Mouse (Mus musculus) c-Kit-negative CD71-positive TER-119-positive erythroid progenitor cells, embryonic 14.5 days (primary cell): ENCODE measurements around the gene Ppp1r18.

Source experiments
- DNase-seq: peaks from one replicate; pipeline ENCODE4 v3.0.0-alpha.2; 2013; ENCODE audit warnings: low read depth, low spot score

Ppp1r18 gene

DNA sequence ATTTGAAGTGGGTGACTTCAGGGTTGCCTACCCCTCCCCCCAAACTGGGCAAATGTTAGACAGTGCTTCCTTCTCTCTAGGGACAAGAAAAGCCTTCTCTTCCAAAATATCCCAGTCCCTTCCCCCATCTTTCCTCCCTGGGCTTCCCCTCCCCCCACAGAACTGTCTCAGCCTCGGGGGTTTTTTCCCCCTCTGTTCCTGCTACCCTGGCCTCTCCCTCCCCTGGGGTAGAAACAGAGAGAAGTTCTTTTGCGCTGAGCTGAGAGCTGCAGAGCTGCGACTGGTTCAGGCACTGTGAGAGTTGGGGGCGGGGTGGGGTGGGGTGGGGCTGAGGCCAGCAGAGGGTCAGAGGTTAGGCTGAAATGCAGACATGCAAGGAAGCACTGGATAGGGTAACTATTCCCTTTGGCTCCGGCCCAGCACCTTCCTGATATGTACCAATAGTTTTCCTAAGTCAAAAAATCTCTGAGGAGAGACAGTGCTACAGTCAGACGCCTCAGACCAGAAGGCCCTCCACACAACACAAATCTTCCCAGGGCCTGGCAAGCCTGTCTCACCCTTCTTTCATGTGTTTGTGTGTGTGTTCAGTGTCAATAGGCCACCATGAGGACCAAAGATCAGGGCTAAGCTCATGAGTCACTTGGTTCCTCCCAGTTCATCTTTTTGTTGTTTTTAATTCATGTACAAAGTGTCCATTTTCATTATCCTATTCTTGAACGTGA lies 4.1 kb downstream of the Ppp1r18 start:
- DNase-seq = no peak

DNA sequence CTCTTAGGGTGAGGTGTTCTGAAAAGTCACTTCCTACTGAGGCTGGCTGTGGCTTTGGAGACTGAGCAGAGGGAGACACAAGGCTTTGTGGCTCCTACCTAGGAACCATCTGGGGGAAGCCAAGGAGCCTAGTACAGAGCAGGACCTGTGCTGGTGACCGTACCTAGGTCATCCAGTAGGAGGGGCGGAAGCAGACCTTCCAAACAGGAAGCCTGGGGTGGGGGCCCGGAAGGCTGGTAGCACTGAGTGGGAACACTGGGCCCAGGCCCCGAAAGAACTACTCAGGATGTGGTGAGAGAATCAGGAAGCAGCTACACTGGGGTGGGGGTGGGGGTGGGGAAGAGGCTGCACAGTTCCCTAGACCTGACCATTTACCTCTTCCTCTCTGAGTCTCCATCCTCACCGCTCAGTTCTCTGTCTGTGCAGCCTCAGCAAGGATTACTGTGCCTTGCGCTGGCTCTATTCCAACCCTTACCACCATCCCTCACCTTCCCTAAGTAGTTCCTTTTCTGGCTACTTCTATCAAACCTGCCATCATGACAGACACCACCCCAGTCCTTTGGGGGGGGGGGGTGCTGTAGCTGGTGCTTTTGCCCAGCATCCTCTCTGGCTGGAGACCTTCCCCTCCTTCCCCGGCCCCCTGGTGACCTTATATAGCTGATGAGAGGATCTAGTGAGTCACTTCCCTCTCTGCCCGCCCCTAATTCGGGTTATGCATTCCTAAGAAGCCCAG lies 4.9 kb downstream of the Ppp1r18 start:
- no peak for DNase-seq

GRCm38 (mm10) chr17:35870884-35871696 lies 5.7 kb downstream of the Ppp1r18 start:
- no peak for DNase-seq

DNA sequence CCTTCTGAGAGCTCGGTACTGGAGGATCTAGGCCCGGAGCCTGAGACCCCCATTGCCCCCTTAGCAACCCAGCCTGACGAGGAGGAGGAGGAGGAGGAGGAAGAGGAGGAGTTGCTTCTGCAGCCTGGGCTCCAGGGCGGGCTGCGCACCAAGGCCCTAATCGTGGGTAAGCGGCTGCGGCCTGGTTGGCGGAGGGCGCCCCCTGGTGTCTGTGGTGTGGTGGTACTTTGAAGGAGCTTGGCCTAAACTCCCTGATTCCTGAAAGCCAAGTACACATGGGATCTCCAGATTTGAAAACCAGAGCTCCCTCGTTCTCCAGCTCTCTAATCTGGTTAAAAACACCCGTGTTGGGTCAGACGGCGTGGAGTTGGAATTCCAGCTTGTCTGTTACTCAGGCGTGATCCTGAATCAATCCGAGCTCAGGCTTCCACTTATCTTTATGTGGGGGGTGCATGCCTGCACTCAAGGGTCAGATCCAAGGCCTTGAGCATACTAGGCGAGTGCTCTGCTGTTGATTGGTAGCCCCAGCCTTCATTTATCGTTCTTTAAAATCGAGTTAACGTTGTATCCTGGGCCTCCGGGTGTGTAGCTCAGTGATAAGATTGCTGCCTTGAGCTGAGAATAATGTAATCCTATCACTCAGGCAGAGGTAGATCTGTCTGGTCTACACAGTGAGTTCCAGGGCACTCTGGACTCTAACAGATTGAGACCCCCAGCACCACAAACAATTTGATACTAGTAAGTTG lies 8.6 kb downstream of the Ppp1r18 start:
- DNase-seq = peak; percentile 78

- no peak for DNase-seq
Measured at GRCm38 (mm10) chr17:35874721-35875120, 9.3 kb downstream of the Ppp1r18 start.

GRCm38 (mm10) chr17:35879245-35880057 lies 14.1 kb downstream of the Ppp1r18 start, which contains the start of gene Dhx16:
Gene Dhx16, plus strand, starts transcription at chr17:35879819.
- peak; percentile 82 for DNase-seq

GRCm38 (mm10) chr17:35882924-35883323 lies 17.5 kb downstream of the Ppp1r18 start:
- DNase-seq = no peak

GRCm38 (mm10) chr17:35883777-35884176 lies 18.4 kb downstream of the Ppp1r18 start:
- no peak for DNase-seq

DNA sequence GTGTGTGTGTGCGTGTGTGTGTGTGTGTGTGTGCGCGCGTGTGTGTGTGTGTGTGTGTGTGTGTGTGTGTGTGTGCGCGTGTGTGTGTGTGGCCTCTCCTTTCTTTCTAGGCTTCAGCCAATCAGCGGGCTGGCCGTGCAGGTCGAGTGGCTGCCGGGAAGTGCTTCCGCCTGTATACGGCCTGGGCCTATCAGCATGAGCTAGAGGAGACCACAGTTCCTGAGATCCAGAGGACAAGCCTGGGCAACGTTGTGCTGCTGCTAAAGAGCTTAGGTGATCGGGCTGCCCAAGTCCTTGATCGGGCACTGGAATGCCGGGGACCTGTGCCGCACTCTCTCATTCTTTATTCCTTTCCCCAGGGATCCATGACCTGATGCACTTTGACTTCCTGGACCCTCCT lies 22.3 kb downstream of the Ppp1r18 start:
- DNase-seq = no peak

DNA sequence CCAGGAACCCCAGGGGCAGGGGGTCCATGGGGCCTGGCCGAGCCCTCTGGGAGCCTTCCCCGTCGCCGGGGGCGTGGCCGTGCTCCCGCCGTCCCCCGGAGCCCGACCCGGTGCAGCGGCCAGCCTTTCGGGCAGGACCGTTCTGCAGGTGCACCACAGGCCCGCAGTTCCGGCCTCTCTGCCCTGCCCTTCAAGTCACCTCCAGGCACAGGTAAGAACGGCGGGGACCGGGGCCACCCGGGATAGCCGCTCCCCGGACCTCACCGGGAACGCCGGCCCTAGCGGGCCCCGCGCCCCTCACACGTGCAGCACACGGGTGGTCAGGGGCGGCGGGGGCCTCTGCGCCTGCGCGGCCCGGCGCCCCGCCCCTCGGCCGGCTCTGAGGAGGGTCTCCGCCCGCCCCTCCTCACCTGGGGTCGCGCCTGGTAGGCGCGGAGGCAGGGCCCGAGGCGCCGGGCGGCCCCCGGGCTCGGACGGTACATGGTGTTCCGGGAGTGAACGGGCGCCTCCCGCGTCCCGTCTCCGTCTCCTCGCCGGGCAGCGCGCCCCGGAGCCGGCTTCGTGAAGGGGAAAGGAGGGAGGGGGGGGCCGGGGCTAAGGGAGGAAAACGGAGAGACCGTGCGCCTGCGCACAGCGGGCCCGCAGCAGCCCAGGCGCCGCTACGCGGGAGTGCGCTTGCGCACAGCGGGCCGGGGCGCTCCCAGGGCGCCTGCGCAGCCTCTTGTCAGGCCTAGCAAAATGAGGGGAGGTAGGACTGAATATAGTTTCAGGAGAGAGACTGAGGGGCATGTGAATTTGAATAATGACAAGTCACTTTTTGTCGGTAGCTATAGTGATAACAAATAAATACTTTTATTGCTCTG lies 31.6 kb downstream of the Ppp1r18 start, which contains the start of gene 2310061I04Rik:
TSS of gene 2310061I04Rik (minus strand) at position 651 of the 863 bp plus-strand sequence.
- DNase-seq = peak; percentile 76

- DNase-seq = no peak
Measured at GRCm38 (mm10) chr17:35897644-35898573, 32.5 kb downstream of the Ppp1r18 start.

- DNase-seq = no peak
Measured at GRCm38 (mm10) chr17:35900636-35901035, 35.2 kb downstream of the Ppp1r18 start.

GRCm38 (mm10) chr17:35903343-35903991 lies 38.1 kb downstream of the Ppp1r18 start:
- DNase-seq = no peak

DNA sequence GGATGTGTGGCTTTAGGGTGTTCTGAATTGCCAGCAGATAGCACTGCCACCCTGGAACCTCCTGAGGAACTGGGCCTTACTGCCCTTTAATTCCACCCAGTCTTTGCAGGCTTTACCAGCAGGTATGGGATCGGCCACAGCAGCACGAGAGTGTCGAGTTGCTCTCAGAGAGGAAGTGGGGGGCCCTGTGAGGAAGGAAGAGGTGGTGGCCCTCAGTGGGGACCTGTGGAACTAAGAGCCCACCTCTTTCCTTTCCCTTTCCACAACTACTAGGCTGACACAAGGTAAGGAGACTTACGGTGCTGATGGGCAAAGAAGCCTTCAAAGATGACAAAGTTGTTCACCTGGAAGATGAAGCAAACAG lies 38.6 kb downstream of the Ppp1r18 start:
- DNase-seq = no peak

DNA sequence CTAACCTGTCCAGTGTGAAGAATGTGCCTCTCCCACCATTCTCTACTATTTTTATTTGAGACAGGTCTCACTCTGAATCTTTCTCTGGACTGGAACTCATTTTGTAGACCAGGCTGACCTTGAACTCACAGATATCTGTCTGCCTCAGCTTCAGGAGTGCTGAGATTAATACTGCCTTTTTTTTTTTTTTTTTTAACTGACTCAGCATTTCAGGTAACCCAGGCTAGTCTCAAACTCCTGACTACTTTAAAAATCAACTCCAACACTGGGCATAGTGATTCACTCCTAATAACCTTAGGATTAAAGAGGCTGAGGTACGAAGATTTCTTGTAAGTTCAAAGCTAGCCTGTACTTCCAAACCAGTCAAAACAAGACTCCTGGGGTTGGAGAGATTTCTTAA lies 40.2 kb downstream of the Ppp1r18 start:
- no peak for DNase-seq

DNA sequence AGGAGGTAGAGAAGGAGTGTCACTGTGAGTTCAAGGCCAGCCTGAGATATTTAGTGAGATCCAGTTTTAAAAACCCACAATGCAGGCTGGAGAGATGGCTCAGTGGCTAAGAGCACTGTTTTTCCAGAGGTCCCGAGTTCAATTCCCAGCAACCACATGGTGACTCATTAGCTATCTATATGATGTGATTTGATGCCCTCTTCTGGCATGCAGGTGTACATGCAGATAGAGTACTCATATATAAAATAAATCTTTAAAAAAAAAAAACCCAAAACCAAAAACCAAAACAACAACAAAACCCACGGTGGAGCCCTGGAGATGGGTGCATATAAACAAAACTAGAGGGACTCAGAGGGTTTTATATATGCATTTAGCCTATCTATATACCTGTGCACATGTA lies 42.2 kb downstream of the Ppp1r18 start:
- DNase-seq = no peak

DNA sequence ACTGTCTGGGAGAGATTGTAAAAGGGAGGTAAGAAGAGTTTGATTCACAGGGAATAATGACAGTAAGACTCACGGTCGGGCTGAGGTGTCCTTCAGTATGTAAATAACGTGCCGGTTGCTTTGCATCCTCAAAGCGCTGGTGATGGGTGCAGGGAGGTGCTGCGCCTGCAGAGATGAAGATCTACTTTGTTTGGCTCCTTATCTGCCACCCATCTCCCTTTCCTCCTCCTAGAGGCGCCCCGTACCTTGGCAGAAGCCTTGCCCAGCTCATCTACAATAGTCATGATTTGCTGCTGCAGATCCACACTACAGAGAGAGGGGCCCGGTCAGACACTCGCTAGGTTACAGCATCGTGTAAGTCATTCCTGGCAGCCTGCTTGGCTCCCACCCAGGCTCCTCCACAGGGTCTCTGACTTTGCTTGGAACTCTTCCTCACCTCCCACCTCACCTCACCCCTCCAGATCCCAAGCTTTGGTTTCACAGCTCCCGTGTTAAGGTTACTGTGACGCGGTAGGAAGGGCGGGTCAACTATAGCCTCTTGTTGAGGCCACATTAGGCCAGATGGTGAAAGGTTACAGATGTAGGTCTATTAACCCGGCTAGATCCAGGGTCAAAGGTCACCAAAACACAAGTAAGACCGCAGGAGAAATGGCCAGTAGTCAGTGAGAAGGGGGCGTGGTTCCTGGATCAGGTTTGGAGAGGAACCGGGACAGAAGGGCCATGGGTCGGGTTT lies 44.0 kb downstream of the Ppp1r18 start:
- no peak for DNase-seq
